Mouse (Mus musculus): Measurements from ENCODE around the gene Cort.

The Cort gene

DNA sequence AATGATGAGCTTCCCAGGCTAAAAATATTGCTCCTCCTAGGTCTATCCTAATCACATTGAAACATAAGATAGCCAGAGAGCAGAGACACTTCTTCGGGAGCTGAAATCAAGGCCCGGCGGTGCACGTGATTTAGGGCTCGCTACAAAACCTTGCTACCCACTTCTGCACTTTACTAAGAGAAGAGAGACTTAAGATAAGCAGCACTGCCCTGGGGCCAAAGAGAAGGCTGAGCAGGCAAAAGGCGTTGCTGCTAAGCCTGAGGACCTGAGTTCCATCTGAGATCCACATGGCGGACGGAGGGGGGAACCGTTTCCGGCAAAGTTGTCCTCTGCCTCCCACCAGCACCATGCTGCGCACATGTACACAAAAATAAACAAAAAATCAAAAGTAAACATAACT is 28.0 kb downstream of the Cort start:
- DNase-seq (ENCODE audit: low read depth) = no peak

DNA sequence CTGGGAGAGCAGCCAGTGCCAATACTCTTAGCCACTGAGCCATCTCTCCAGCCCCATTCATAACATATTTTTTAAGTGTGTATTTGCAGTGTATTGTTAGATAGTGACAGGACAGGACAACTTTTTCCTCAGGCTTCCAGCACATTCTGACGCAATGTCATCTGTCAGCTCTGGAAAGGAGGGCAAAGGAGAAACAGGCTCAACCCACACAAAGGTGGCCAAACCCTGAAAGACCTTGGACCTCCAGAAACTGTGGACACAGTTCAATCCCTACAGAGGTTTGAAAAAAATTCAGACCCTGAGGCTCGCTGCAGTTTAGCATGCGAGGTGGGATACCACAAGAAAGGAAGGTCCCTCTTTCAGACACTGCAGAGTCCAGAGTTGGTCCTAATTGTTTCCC is 28.6 kb downstream of the Cort start:
- no peak for DNase-seq (ENCODE audit: low read depth)

DNA sequence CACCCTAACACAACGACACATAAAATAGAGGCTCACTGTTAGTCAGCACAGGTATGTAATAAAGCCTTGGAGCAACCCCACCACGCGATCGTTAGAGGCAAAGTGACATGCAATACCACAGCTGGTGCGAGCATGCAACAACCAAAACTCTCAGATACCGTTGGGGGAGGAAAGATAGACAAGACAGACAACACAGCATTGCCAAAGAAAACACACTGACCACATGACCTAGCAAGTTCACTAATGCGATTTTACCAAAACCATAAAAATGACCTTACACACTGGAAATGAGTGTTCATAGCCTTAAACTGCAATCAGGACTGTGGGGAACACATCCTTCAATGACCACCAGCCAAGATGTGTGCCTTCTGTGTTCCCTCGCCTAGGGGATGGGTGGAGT is 35.2 kb downstream of the Cort start:
- DNase-seq (ENCODE audit: low read depth) = no peak

GRCm38 (mm10) chr4:149085381-149085780 is 41.2 kb downstream of the Cort start:
- DNase-seq (ENCODE audit: low read depth) = no peak

DNA sequence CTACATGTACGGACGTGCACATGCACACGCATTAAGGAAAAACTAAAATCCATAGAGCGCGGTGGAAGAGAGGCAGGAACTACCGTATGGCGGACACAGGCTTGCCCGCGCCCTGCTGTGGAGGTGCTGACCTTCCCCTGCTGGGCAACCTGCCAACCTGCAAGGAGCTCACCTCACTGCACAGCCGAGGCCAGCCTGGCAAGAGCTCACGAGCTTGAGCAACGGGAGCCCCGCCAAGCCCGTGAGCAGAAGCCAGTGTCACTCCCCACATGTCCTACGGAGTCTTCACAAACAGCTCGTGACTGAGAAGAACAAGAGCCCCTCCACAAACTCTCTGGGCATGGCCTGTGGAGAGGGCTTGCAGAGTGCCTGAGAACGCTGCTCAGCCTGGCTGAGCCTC is 45.0 kb downstream of the Cort start:
- DNase-seq (ENCODE audit: low read depth) = no peak

GRCm38 (mm10) chr4:149080111-149080510 is 46.5 kb downstream of the Cort start:
- DNase-seq (ENCODE audit: low read depth) = no peak

- DNase-seq (ENCODE audit: low read depth) = no peak
Observed at GRCm38 (mm10) chr4:149079629-149080028, 46.9 kb downstream of the Cort start.

GRCm38 (mm10) chr4:149078261-149078660 is 48.3 kb downstream of the Cort start:
- peak; percentile 51 for DNase-seq (ENCODE audit: low read depth)

DNA sequence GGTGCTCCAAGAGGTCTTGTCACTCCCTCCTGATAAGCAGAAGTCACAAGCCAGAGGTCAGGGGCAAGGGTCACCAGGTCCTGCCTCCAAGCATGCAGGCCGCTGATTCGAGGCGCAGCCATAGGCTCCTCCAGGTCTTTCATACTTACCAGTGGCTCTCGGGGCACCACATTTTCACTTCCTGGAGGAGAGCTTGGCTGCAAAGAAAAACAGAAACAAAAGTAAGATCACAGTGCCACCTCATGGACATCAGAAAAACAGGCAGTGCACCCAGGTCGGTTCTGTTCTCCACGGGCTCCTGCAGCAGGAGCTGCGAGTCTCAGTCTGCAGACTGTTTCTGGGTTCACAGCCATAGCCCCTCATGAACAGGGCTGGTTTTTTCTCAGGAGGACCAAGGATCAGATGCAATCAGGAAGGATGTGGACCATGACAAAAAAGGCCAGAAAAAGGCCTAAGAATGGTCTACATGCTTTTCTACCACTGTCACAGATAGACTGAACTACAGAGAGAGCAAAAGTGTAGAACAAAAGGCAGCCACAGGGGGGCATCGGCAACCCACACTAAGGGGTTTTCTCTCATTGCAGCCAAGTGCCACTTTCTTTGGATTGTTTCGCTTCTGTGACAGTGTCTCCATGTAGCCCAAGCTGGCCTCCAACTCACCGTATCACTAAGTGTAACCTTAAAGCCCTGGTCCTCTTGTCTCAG is 50.5 kb downstream of the Cort start:
- DNase-seq (ENCODE audit: low read depth) = peak; percentile 80

DNA sequence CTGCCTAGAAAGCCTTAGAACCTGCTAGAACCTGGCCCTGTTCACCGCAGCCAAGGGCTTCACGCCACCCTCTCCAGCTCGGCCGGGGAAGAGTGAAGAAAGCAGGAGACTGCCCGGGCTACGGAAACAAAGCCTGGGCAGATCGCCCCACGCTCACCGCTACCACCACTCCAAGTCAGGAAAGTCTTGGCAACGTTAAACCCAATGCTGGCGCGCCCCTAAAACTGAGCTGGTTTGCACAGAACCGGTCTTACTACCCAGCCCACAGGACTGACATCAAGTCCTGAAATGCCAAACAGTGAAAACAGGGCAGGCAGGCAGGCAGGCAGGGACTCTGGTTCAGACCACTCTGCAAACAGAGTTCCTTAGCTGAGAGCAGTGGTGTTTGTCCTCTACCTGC is 51.5 kb downstream of the Cort start:
- DNase-seq (ENCODE audit: low read depth) = no peak
